Mouse (Mus musculus): ENCODE measurements at regions not wholly inside any gene's neighbourhood (a gene's known extent, or its start where the extent isn't known, plus 50 kb on each side); places are given as distances from the start of the nearest gene placed in this dataset.

- TF ChIP-seq CTCF (IDR thresholded peaks at IDR 0.05; ENCODE audit: borderline replicate concordance, insufficient read depth, low read length): no peak
- TF ChIP-seq POLR2A (IDR thresholded peaks at IDR 0.05; ENCODE audit: low read depth, low read length): no peak
Observed at GRCm38 (mm10) chr13:5773811-5774210, 87.5 kb upstream of the Klf6 start.

GRCm38 (mm10) chr13:5778443-5779171 is 82.7 kb upstream of the Klf6 start:
- no peak for TF ChIP-seq CTCF (IDR thresholded peaks at IDR 0.05; ENCODE audit: borderline replicate concordance, insufficient read depth, low read length)
- TF ChIP-seq POLR2A (IDR thresholded peaks at IDR 0.05; ENCODE audit: low read depth, low read length): no peak
- H3K27ac ChIP-seq (ENCODE audit: insufficient read depth, low read length): no peak overlapping the region
- H3K4me3 ChIP-seq (ENCODE audit: insufficient read depth, low read length): no peak overlapping the region
- H3K4me1 ChIP-seq (ENCODE audit: control insufficient read depth, insufficient read depth, low read length): no peaks in the 10 kb centered on the region

More at GRCm38 (mm10) chr13:5773811-5774210, 87.5 kb upstream of the Klf6 start:
- peaks cover 12% of the 10 kb centered on the region for H3K4me1 ChIP-seq (ENCODE audit: control insufficient read depth, insufficient read depth, low read length)
- H3K4me3 ChIP-seq (ENCODE audit: insufficient read depth, low read length): no peak overlapping the region
- H3K27ac ChIP-seq (ENCODE audit: insufficient read depth, low read length): no peak overlapping the region

- TF ChIP-seq POLR2A (IDR thresholded peaks at IDR 0.05; ENCODE audit: low read depth, low read length) (no peak), CTCF (IDR thresholded peaks at IDR 0.05; ENCODE audit: borderline replicate concordance, insufficient read depth, low read length) (no peak)
- H3K4me1 ChIP-seq (ENCODE audit: control insufficient read depth, insufficient read depth, low read length): no peaks in the 10 kb centered on the region
- H3K4me3 ChIP-seq (ENCODE audit: insufficient read depth, low read length): no peak overlapping the region
- no peak overlapping the region for H3K27ac ChIP-seq (ENCODE audit: insufficient read depth, low read length)
Observed at GRCm38 (mm10) chr13:5779410-5779809, 81.9 kb upstream of the Klf6 start.

GRCm38 (mm10) chr13:5782540-5782939 is 78.7 kb upstream of the Klf6 start:
- no peak for TF ChIP-seq POLR2A (IDR thresholded peaks at IDR 0.05; ENCODE audit: low read depth, low read length)
- no peak for TF ChIP-seq CTCF (IDR thresholded peaks at IDR 0.05; ENCODE audit: borderline replicate concordance, insufficient read depth, low read length)
- H3K27ac ChIP-seq (ENCODE audit: insufficient read depth, low read length): no peak overlapping the region
- H3K4me3 ChIP-seq (ENCODE audit: insufficient read depth, low read length): no peak overlapping the region
- H3K4me1 ChIP-seq (ENCODE audit: control insufficient read depth, insufficient read depth, low read length): no peaks in the 10 kb centered on the region

GRCm38 (mm10) chr13:5787114-5787513 is 74.2 kb upstream of the Klf6 start:
- Histone ChIP-seq H3K27ac (ENCODE audit: insufficient read depth, low read length) (no peak overlapping the region), H3K4me1 (ENCODE audit: control insufficient read depth, insufficient read depth, low read length) (no peaks in the 10 kb centered on the region), H3K4me3 (ENCODE audit: insufficient read depth, low read length) (no peak overlapping the region)
- TF ChIP-seq POLR2A (IDR thresholded peaks at IDR 0.05; ENCODE audit: low read depth, low read length) (no peak), CTCF (IDR thresholded peaks at IDR 0.05; ENCODE audit: borderline replicate concordance, insufficient read depth, low read length) (no peak)

GRCm38 (mm10) chr13:5789302-5789701 is 72.0 kb upstream of the Klf6 start:
- no peak for TF ChIP-seq CTCF (IDR thresholded peaks at IDR 0.05; ENCODE audit: borderline replicate concordance, insufficient read depth, low read length)
- no peak overlapping the region for H3K4me3 ChIP-seq (ENCODE audit: insufficient read depth, low read length)
- no peak overlapping the region for H3K27ac ChIP-seq (ENCODE audit: insufficient read depth, low read length)
- H3K4me1 ChIP-seq (ENCODE audit: control insufficient read depth, insufficient read depth, low read length): no peaks in the 10 kb centered on the region

- H3K27ac ChIP-seq (ENCODE audit: insufficient read depth, low read length): peak overlapping the region; percentile 98
- TF ChIP-seq POLR2A (IDR thresholded peaks at IDR 0.05; ENCODE audit: low read depth, low read length): no peak
- no peak for TF ChIP-seq CTCF (IDR thresholded peaks at IDR 0.05; ENCODE audit: borderline replicate concordance, insufficient read depth, low read length)
- no peak overlapping the region for H3K4me3 ChIP-seq (ENCODE audit: insufficient read depth, low read length)
- peaks cover 2% of the 10 kb centered on the region for H3K4me1 ChIP-seq (ENCODE audit: control insufficient read depth, insufficient read depth, low read length)
Observed at GRCm38 (mm10) chr13:5802079-5802478, 59.2 kb upstream of the Klf6 start.

GRCm38 (mm10) chr13:5802826-5803225 is 58.5 kb upstream of the Klf6 start:
- TF ChIP-seq POLR2A (IDR thresholded peaks at IDR 0.05; ENCODE audit: low read depth, low read length) (no peak), CTCF (IDR thresholded peaks at IDR 0.05; ENCODE audit: borderline replicate concordance, insufficient read depth, low read length) (no peak)
- Histone ChIP-seq H3K4me1 (ENCODE audit: control insufficient read depth, insufficient read depth, low read length) (peaks cover 2% of the 10 kb centered on the region), H3K27ac (ENCODE audit: insufficient read depth, low read length) (peak overlapping the region; percentile 98), H3K4me3 (ENCODE audit: insufficient read depth, low read length) (no peak overlapping the region)

- H3K27ac ChIP-seq (ENCODE audit: insufficient read depth, low read length): peak overlapping the region; percentile 98
- TF ChIP-seq POLR2A (IDR thresholded peaks at IDR 0.05; ENCODE audit: low read depth, low read length): no peak
- TF ChIP-seq CTCF (IDR thresholded peaks at IDR 0.05; ENCODE audit: borderline replicate concordance, insufficient read depth, low read length): no peak
- H3K4me1 ChIP-seq (ENCODE audit: control insufficient read depth, insufficient read depth, low read length): peaks cover 2% of the 10 kb centered on the region
- H3K4me3 ChIP-seq (ENCODE audit: insufficient read depth, low read length): no peak overlapping the region
Observed at GRCm38 (mm10) chr13:5803540-5804380, 57.5 kb upstream of the Klf6 start.

- TF ChIP-seq CTCF (IDR thresholded peaks at IDR 0.05; ENCODE audit: borderline replicate concordance, insufficient read depth, low read length) (no peak), POLR2A (IDR thresholded peaks at IDR 0.05; ENCODE audit: low read depth, low read length) (no peak)
- peaks cover 2% of the 10 kb centered on the region for H3K4me1 ChIP-seq (ENCODE audit: control insufficient read depth, insufficient read depth, low read length)
- no peak overlapping the region for H3K4me3 ChIP-seq (ENCODE audit: insufficient read depth, low read length)
- peak overlapping the region; percentile 98 for H3K27ac ChIP-seq (ENCODE audit: insufficient read depth, low read length)
Observed at GRCm38 (mm10) chr13:5804381-5804941, 56.8 kb upstream of the Klf6 start.
